Mouse (Mus musculus) thymus, postnatal 25 days (tissue): ENCODE measurements at regions not wholly inside any gene's neighbourhood (a gene's known extent, or its start where the extent isn't known, plus 50 kb on each side); places are given as distances from the start of the nearest gene placed in this dataset.
A peak's percentile ranks its signal among the peaks of the same experiment; 100 is the strongest.

Source experiments
- DNase-seq: peaks from one replicate; pipeline ENCODE4 v3.0.0; 2022

DNA sequence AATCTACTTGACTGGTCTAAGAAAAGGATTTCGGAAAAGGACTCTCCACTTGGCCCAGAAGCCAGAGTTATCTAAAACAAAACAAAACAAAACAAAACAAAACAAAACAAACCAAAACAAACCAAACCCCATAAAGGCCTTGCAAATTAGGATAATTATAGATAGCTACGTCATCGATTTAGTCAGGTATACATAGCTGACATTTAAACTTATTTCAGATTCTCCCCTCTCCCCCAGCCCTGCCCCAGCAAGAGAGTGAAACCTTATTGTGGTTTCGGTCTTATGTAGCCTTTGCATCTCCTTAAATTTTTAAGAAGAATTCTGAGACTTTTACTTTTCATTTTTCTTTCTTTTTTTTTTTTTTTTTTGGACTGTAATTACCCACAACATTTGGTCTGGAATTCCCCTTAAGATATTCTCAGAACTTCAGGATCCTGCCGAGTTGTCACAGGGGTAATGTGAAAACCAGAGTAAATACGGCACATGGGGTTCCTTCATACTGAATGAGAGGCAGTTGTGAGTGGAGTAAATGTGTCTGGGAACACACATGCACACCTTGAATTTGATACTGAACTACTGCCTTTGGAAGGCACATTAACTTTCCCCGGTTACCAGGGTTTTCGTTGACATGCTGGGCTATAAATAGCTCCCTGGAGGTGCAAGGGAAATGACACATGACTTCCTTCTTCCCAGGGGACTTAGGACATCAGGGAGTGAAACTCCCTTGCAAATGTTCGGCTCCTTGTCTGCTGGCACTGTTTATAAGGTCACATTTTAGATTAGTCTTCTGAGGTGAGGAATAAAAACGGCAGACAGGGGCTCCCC is 94.8 kb upstream of the Rap1b start:
- DNase-seq: no peak

DNA sequence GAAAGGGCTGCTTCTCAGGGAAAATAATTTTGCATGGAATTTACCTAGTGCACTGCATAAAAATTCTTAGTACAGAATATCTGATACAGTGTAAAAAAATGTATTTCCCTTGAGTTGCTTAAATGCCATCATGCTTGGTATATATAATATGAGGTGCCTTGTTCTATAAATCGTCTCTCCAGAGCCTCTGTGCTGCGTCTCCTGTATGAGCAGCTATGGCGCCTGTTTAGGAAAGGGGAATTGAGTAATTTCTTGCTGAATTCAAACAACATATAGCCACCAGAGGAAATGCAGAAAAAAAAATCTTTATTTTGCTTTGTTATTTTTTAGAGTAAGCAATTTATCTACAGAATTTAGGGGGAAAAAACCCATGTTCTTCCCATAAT is 95.4 kb upstream of the Rap1b start:
- DNase-seq: no peak

DNA sequence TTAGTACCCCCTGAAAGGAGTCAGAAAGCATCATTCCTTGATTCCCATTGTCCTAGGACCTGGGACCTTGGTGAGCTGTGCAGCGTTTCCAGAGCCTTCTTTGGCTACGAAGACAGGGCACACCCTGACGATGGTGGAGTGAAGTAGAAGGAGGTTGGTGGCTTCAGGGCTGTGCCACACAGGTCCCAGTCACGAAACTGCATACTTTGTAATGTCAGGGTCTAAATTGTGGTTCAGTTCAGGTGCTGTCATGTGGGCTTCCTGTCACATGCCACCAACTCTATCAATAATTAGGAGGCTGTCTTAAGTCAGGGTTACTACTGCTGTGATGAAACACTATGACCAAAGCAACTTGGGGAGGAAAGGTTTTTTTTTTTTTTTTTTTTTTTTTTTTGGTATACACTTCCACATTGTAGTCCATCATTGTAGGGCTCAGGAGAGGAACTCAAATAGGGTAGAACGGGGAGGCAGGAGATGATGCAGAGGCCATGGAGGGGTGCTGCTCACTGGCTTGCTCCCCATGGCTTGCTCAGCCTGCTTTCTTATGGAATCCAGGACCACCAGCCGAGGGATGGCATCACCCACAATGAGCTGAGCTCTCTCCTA is 98.0 kb upstream of the Rap1b start:
- DNase-seq: no peak

DNA sequence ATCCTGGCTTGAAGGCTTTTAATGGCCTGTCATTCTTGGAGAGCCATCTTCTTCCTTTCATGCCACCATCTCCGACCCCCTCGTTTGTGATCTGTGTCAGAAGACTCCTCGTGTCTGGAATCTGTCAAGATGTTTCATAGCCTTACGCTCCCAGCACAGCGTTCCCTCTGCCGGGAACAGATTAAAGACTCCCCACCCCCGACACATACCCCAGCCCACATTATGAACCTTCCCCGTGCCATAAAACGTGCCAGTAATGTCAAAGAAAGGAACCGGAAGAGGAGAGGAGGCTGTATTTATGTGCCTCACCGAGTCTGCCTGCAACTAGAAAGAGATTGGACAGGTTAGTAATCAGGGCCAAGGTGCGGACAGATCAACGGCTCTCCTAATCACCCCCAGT is 101.4 kb upstream of the Rap1b start:
- no peak for DNase-seq

DNA sequence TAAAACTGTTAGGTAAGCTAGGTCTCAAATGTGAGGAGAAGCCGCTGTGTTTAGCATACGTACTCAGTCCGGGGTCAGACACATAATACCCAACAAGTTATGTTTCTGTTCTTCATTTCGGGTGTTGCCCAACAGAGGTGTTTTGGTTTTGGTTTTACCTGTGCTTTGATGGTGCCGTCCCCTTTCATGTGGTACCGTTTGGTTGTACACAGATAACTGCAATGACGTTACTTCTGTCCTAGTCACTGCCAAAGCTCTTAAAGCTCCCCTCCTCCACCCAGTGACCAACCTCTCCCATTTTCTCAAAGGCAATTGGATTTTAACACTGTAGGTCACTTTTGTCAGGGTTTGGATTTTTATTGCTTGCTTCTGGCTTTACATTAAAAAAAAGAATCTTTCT is 102.1 kb upstream of the Rap1b start:
- DNase-seq: peak; percentile 50

DNA sequence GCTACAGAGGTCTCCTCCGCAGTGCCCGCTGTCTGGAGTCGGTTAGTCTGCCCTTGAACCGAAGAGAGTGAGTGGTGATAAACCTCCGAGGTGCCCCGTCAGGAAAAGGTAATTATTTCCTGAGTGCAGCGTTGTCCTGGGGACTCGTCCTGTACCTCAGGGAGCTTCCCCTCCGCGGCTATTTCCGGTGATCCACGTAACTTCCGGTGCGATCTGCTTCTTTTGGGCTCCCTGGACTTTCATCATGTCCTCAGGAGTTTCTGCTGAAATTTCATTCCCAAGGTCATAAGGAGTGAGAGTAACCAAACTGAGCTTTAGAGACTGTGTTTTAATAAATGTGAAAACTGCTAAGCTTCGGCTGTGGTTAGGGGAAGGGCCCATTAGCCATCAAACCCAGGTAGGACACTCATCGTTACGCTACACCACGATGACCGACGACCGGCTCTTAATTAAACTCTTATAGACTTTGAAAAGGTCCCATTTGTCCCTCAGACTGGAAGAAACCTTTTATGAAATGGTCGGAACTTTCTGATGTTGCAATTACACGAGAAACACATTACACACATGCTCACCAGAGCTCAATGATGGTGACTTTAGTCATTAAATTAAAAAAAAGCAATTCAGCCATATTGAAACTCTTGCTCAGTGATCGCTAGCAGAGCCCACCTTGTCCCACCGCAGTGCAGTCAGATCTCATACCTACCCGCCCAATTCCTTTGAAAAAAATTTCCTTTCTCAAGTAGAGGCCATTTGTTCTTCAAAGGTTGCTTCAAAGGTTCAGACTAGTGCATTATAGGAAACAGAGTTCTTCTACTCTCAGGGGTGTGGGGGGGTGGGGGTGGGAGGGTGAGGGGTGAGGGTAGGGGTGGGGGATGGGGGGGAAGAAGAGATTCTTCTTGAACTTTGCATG is 106.5 kb upstream of the Rap1b start:
- DNase-seq: peak; percentile 68

DNA sequence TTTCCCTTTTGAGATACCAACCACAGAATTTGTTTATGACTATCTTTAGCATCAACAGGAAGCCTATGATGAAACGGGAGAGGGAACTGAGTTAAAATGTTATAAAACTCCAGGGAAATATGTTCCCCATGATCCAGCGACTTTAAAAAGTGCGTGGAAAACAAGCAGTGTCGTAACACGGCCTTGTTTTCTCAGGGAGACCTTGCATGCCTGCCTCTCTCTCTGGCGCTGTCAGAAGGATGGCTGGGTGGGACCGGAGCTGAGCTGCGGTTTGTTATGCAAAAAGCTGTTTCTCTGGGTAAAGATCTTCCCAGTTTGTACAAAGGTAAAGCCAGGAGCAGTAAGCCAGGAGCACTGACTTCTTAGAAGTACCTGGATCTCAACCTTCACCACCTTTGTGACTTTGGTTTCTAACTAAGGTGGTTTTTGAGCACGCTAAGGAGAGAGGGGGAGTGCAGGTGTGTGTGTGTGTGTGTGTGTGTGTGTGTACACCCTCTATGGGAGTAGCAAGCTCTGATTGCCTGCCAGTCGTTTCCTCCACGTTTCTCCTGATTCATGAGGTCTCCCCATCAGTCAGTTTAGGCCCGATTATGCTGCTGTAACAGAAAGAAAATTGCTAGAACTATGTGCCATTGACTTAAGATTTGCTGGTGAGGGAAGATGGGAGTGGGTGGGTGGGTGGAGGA is 107.3 kb upstream of the Rap1b start:
- peak; percentile 68 for DNase-seq

DNA sequence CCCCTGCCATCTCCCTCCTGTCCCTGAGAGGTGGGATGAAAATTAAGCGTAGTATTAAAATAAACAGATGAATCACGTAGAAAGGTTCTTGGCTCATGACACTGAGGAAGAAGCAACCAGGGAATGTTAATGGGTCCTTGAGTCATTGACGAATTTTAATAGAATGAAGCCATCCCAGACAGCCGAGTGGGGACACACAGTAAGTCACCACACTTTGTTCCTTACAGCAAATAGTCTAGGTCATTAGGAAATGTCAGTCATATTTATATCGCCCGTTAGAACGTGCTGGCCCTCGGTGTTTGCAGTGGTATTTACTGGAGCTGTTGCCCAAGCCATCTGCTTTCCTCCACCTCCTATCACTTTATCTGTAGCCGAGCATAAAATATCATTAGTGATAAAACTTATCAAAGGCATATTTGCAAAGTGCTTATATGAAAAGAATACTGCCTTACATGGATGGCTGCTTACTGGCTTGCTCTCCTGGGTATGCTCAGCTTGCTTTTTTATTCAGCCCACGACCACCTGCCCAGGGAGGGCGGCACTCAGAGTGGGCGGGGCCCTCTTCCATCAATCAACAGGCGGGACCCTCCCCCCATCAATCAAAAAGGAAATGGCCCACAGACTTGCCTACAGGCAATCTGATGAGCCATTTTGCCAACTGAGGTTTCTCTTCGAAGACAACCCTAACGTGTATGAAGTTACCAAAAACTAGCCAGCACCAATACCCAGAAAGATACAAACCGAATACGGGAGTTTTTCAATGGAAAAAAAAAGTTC is 110.5 kb upstream of the Rap1b start:
- DNase-seq: no peak

DNA sequence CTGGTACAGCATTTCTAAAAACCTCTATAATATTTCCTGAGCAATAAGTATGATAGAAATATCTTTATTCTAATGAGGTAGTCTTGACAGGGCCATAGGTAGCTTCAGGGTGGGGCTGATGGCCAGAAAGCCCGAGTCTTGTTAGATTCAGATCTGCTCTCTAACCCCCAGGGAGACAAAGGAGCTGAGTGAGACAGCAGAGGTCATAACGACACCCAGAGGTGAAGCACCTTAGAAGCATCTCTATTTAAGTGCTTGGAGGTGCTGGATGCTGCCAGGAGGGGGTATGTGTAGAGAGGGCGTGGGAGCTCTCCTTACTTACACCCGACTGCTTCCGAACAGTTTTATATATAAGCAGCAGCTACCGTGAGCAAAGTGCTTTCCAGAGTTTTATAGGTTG is 128.9 kb upstream of the Rap1b start:
- DNase-seq: no peak

DNA sequence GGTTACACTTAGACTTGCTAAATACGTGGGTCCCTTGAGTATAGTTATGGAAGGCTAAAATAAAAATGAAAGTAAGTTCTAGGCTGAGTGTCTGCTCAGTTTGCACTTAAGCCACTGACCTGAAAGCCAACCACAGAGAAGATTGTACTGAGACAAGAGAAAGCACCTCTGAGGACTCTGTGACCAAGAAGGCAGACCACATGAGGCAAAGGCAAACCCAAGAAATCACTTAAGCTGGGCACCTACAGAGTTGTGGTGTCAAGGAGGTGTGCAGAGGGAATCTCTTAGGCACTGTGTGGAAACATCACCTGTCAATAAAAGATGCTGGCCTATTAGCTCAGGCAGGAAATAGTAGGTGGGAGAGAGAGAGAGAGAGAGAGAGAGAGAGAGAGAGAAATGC is 129.6 kb upstream of the Rap1b start:
- no peak for DNase-seq

DNA sequence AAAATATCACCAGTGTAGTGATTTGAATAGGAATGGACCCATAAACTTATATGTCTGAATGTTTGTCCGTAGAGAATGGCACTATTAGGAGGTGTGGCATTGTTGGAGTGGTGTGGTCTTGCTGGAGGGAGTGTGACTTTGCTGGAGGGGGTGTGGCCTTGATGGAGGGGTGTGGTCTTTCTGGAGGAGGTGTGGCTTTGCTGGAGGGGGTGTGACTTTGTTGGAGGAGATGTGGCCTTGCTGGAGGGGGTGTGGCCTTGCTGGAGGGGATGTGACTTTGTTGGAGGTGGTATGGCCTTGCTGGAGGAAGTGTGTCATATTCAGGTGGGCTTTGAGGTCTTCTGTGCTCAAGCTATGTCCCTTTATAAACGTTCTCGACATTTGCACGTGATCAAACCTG is 133.3 kb upstream of the Rap1b start:
- DNase-seq: no peak

DNA sequence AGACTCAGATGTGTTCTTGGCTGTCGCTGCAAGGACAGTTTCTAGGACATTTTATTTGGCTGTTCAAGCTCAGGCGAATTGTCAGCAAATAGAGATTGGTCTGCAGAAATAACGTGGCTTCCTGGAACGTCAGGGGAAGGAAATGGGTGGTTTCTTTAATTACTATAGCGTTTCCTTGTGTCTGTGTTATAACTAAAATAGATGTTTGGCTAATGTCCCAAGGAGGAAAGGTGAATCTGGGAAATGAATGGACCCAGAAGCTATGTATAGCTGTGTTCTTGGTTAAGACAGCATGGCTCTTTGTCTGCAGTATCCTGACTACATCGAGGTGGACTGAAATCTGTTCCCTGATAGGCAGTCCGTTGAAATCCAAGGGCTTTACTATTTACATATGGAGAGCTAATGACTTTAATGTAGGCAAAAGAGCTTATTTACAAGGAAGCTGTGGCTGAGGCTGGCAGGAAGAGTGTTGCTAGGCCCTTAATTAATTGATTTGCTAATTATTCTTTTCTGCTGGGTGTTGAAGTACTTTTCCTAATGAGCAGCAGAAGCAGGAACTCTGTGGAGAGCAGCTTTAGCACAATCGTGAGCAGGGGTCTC is 136.9 kb upstream of the Rap1b start:
- DNase-seq: peak; percentile 27

DNA sequence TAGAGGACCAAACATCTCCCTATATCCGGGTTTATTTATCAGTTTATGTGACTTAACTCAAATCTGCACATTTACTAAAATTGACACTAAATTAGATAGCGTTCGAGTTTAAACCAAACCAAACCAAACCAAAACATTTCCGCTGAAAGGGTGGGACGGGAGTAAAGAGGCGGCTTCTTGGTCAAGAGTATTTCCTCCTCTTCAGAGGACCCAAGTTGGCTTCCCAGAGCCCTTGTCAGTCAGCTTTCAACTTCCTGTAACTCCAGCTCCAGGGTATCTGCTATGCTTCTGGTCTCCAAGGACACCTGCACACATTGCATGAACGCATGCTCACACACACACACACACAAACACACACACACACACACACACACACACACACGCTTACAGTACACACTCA is 137.4 kb upstream of the Rap1b start:
- no peak for DNase-seq

DNA sequence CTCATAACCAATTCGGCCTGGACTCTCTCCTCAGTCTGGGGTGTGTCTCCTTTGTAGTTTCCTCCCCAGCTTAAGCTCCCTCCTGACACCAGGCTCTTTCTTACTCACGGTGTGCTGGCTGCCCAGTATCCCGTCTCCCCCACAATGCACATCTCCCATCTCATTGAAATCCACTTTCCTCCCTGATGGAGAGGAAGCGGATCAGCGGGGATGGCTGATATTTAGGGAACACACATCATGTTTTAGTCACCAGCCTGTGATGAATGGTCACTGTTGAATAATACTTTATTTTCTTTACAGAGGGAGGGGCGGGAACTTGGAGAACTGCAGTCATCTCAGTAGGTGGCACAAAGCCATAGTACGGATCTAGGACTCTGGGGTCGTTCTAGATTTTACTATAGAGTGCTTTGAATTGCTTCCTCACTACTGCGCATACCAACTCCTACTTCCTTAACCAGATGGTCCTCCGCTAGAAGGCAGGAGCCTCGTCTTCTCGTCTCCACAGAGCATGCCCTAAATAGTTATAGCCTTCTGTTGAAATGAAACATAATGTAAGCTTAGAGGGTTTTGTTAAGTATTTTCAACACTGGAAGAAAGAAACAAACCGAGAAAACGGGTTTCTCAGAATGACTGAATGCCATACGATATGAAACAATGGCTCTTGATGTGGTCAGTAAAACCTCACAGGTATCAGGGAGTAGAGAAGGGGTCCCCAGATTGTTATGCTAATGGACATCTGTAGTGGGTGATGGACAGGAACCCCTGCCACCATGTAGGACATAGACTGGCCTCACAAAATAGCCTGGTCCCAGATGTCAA is 139.2 kb upstream of the Rap1b start:
- no peak for DNase-seq

DNA sequence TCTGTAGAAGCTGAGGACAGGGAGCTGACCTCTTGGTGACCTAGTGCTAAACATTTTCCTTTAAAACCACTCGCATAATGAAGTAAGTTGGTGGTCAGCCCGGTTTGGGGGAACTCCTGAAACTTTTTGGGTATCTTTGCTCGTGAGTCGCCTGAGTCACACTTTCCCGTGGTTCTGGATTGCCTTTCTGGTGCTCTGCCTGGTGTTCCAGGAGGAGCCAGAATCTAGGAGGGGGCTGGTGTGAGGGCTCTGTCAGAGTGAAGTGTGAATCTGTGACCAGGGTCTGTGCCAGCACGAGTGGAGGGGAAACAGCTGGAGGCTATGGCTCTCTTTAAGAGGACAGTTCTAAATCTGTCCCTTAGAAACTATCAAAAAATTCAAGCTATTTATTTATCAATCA is 141.8 kb upstream of the Rap1b start:
- no peak for DNase-seq

DNA sequence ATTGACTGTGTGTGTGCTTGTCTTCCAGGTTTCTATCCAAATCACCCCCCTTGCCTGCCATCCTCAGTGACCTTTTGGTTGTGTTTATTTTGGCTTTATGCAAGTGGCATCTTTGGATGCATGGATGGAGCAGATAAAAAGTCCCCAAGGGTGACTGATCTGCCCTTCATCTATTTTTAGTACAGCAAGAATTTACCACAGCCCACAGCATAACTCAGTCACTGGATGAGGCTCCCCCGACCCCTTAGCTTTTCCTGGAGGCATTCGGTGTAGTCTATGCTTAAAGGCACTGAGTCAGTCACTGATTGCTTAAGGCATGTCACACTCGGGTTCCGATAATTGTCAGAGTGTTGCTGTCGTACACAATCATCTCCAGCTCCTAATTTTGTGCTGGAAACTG is 142.2 kb upstream of the Rap1b start:
- no peak for DNase-seq

DNA sequence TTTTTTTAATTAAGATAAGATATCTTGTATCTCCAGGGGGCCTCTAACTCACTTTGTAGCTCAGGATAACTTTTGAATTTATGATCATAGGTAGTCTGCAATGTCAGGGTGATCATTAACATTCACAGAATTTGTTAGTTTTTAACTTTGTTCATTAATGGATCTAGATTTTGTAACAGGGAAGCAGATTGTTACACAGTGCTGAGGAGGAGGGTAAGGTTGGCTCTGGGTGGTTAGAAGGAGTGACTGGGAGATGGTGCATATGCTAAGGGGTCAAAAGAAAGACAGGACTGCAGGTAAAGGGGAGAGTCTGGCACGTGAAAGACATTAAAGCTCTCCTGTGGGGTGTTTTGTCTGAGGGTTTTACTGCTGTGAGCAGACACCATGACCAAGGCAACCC is 145.3 kb upstream of the Rap1b start:
- no peak for DNase-seq

DNA sequence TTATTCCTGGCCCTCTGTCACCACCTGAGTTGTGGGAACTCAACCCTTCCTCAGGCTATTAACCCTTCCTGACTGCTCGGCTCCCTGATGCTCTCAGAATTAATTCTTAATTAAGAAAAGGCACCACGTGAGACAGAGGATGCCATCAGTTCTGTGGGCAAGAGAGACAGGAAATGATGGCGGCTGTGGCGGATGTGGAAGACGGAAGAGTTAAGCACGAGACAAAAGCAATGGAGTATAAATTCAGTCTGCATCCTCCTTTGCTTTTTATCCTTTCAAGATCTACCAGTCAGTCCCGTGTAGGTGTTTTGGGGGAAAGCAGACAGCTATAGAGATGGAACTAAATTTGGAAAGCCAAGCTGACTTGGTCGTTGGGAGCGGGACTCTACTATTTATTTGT is 146.5 kb upstream of the Rap1b start:
- DNase-seq: no peak

DNA sequence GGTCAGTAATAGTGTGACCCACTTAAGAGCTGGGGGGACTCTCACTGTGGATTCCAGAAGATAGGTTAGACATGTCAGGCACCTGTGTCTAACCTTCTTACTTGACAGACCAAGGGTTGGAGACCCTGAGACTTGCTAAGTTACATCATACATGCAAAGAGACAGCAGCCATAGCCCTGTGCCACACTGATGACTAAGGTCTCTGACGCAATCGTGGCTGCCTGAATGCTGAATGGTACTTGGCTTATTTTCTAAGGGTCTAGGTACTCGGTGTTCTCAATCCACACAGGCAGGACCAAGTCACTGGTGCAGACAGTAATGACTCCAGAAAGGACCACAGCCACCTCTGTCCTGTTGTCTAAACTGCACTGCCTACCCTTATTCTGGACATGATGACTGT is 147.8 kb upstream of the Mdm1 start:
- no peak for DNase-seq

DNA sequence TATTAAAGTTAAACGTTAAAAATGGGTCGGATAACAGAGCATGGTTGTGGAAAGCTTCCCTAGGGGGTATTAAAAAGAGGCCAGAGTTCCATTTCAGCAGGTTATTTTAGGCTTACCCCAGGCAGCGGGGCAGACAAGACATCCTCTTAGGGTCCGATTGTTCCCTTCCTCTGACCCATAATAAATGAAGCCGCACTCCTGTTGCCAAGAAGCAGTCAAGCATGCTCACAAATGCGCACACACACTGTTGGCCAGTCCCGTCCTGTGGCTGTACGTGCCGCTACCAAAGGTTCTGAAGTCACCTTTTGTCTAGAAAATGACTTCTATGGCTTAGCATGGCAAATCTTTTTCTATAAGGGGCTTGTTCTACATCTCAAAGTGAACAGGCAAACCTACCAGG is 146.8 kb upstream of the Mdm1 start:
- DNase-seq: no peak

DNA sequence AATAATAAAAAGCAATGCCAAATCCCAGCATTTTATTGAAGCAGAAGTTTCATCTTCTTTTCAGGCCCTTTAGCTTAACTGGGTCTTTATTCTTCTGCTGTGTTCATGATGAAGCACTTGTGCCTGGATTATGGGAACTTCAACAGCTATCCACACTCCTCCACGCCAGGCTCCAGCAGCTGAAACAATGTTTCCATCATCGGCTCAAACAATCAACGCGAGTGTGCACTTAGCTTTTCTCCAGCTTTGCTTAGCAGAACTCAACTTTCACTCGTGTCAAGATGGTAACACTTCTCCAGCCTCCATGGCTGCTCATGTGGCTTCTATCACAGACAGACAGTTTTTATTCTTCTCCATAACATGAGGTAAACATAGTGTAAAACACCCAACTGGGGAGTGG is 143.8 kb upstream of the Mdm1 start:
- DNase-seq: no peak
